Mouse (Mus musculus): ENCODE measurements around the gene Cog6. TPM values are rescaled to one million over a fixed set of nuclear protein-coding genes. Genes with fewer than 3 reads are reported as not detected.

The Cog6 gene
- polyA plus RNA-seq, 1 experiment from 2014 or later, result 58.1 TPM

GRCm38 (mm10) chr3:53044682-53045299, 27.8 kb upstream of the Cog6 start:
- Histone ChIP-seq H3K9ac (peak overlapping the region; percentile 8; the same call in 1 of the 2 replicates), H3K36me3 (replicated peaks; ENCODE audit: control insufficient read depth, insufficient read depth) (no peaks in the 10 kb centered on the region), H3K4me3 (replicated peaks; ENCODE audit: low read length) (peak overlapping the region; percentile 73), H3K9me3 (ENCODE audit: control insufficient read depth, low read length) (no peaks in the 10 kb centered on the region), H3K4me1 (replicated peaks; ENCODE audit: control insufficient read depth, insufficient read depth, low read length) (peaks cover 15% of the 10 kb centered on the region; the same call in 1 of the 2 replicates), H3K27me3 (ENCODE audit: control insufficient read depth, insufficient read depth, low read length) (0 out of 2 replicates have a peak, but pooled peaks cover 5% of the 10 kb centered on the region), H3K4me2 (replicated peaks) (peak overlapping the region; percentile 93), H3K27ac (peak overlapping the region; percentile 6; the same call in 1 of the 2 replicates)
- DNase-seq (ENCODE audit: low spot score) (no peak), ATAC-seq (ENCODE audit: low FRiP score) (no peak)
- WGBS, result 55% methylated on average over 11 of the region's 11 CpGs

- H3K9ac ChIP-seq, result peak overlapping the region; percentile 8; the same call in 1 of the 2 replicates
- H3K27me3 ChIP-seq (ENCODE audit: control insufficient read depth, insufficient read depth, low read length), result 0 out of 2 replicates have a peak, but pooled peaks cover 5% of the 10 kb centered on the region
- H3K27ac ChIP-seq, result 0 out of 2 replicates have a peak overlapping the region, but pooled peaks have one; percentile 6
- H3K4me1 ChIP-seq (replicated peaks; ENCODE audit: control insufficient read depth, insufficient read depth, low read length), result peaks cover 15% of the 10 kb centered on the region; the same call in 1 of the 2 replicates
- H3K36me3 ChIP-seq (replicated peaks; ENCODE audit: control insufficient read depth, insufficient read depth), result no peaks in the 10 kb centered on the region
- DNase-seq (ENCODE audit: low spot score) (no peak), ATAC-seq (ENCODE audit: low FRiP score) (no peak)
- 58% methylated on average over 7 of the region's 7 CpGs for WGBS
- H3K4me2 ChIP-seq (replicated peaks), result peak overlapping the region; percentile 93
- peak overlapping the region; percentile 73 for H3K4me3 ChIP-seq (replicated peaks; ENCODE audit: low read length)
- H3K9me3 ChIP-seq (ENCODE audit: control insufficient read depth, low read length), result no peaks in the 10 kb centered on the region
Observed at GRCm38 (mm10) chr3:53044238-53044637, 27.2 kb upstream of the Cog6 start.

GRCm38 (mm10) chr3:53043206-53043780, 26.3 kb upstream of the Cog6 start:
- Histone ChIP-seq H3K27me3 (ENCODE audit: control insufficient read depth, insufficient read depth, low read length) (0 out of 2 replicates have a peak, but pooled peaks cover 5% of the 10 kb centered on the region), H3K27ac (no peak overlapping the region), H3K4me2 (replicated peaks) (peak overlapping the region; percentile 93), H3K4me1 (replicated peaks; ENCODE audit: control insufficient read depth, insufficient read depth, low read length) (peaks cover 15% of the 10 kb centered on the region; the same call in 1 of the 2 replicates), H3K36me3 (replicated peaks; ENCODE audit: control insufficient read depth, insufficient read depth) (no peaks in the 10 kb centered on the region), H3K9ac (peak overlapping the region; percentile 36; the same call in 1 of the 2 replicates), H3K4me3 (replicated peaks; ENCODE audit: low read length) (peak overlapping the region; percentile 73), H3K9me3 (ENCODE audit: control insufficient read depth, low read length) (no peaks in the 10 kb centered on the region)
- ATAC-seq (ENCODE audit: low FRiP score) (no peak), DNase-seq (ENCODE audit: low spot score) (no peak)
- WGBS, result 87% methylated on average over 13 of the region's 13 CpGs

GRCm38 (mm10) chr3:53042240-53042567, 25.2 kb upstream of the Cog6 start:
- H3K4me3 ChIP-seq (replicated peaks; ENCODE audit: low read length), result peak overlapping the region; percentile 73
- 0 out of 2 replicates have a peak, but pooled peaks cover 5% of the 10 kb centered on the region for H3K27me3 ChIP-seq (ENCODE audit: control insufficient read depth, insufficient read depth, low read length)
- no peak for DNase-seq (ENCODE audit: low spot score)
- ATAC-seq (ENCODE audit: low FRiP score), result no peak
- 27% methylated on average over 9 of the region's 9 CpGs for WGBS
- no peaks in the 10 kb centered on the region for H3K36me3 ChIP-seq (replicated peaks; ENCODE audit: control insufficient read depth, insufficient read depth)
- H3K9me3 ChIP-seq (ENCODE audit: control insufficient read depth, low read length), result no peaks in the 10 kb centered on the region
- peaks cover 15% of the 10 kb centered on the region; the same call in 1 of the 2 replicates for H3K4me1 ChIP-seq (replicated peaks; ENCODE audit: control insufficient read depth, insufficient read depth, low read length)
- H3K9ac ChIP-seq, result peak overlapping the region; percentile 79
- H3K27ac ChIP-seq, result 0 out of 2 replicates have a peak overlapping the region, but pooled peaks have one; percentile 72
- peak overlapping the region; percentile 93 for H3K4me2 ChIP-seq (replicated peaks)

- Histone ChIP-seq H3K4me3 (replicated peaks; ENCODE audit: low read length) (peak within 1 kb of the TSS; percentile 73), H3K27ac (peak within 1 kb of the TSS; percentile 72; the same call in 1 of the 2 replicates), H3K9ac (peak within 1 kb of the TSS; percentile 79), H3K4me2 (replicated peaks) (peak within 1 kb of the TSS; percentile 93), H3K9me3 (ENCODE audit: control insufficient read depth, low read length) (no peaks in the 10 kb centered on the region), H3K4me1 (replicated peaks; ENCODE audit: control insufficient read depth, insufficient read depth, low read length) (peaks cover 15% of the 10 kb centered on the region; the same call in 1 of the 2 replicates), H3K27me3 (ENCODE audit: control insufficient read depth, insufficient read depth, low read length) (0 out of 2 replicates have a peak, but pooled peaks cover 5% of the 10 kb centered on the region), H3K36me3 (replicated peaks; ENCODE audit: control insufficient read depth, insufficient read depth) (no peaks in the 10 kb centered on the region)
- DNase-seq (ENCODE audit: low spot score) (peak; percentile 71), ATAC-seq (ENCODE audit: low FRiP score) (peak; percentile 92)
- WGBS, result under 1% methylated on average over 56 of the region's 58 CpGs
Observed at GRCm38 (mm10) chr3:53041411-53042239, 24.6 kb upstream of the Cog6 start, which contains the start of gene Lhfp. TSS of gene Lhfp (plus strand) at chr3:53041528.

- Histone ChIP-seq H3K27ac (peak overlapping the region; percentile 56; the same call in 1 of the 2 replicates), H3K27me3 (ENCODE audit: control insufficient read depth, insufficient read depth, low read length) (0 out of 2 replicates have a peak, but pooled peaks cover 5% of the 10 kb centered on the region)
- ATAC-seq (ENCODE audit: low FRiP score), result peak; percentile 56
Observed at GRCm38 (mm10) chr3:53040593-53041410, 23.8 kb upstream of the Cog6 start.

GRCm38 (mm10) chr3:53039746-53040145, 22.7 kb upstream of the Cog6 start:
- Histone ChIP-seq H3K4me3 (replicated peaks; ENCODE audit: low read length) (no peak overlapping the region), H3K36me3 (replicated peaks; ENCODE audit: control insufficient read depth, insufficient read depth) (no peaks in the 10 kb centered on the region), H3K4me2 (replicated peaks) (no peak overlapping the region), H3K27ac (no peak overlapping the region), H3K4me1 (replicated peaks; ENCODE audit: control insufficient read depth, insufficient read depth, low read length) (0 out of 2 replicates have a peak, but pooled peaks cover 5% of the 10 kb centered on the region), H3K9me3 (ENCODE audit: control insufficient read depth, low read length) (no peaks in the 10 kb centered on the region), H3K9ac (no peak overlapping the region), H3K27me3 (ENCODE audit: control insufficient read depth, insufficient read depth, low read length) (0 out of 2 replicates have a peak, but pooled peaks cover 5% of the 10 kb centered on the region)
- DNase-seq (ENCODE audit: low spot score), result no peak
- no peak for ATAC-seq (ENCODE audit: low FRiP score)
- 74% methylated on average over 8 of the region's 8 CpGs for WGBS

More at GRCm38 (mm10) chr3:53040593-53041410, 23.8 kb upstream of the Cog6 start:
- no peak for DNase-seq (ENCODE audit: low spot score)
- peak overlapping the region; percentile 79 for H3K9ac ChIP-seq
- no peaks in the 10 kb centered on the region for H3K36me3 ChIP-seq (replicated peaks; ENCODE audit: control insufficient read depth, insufficient read depth)
- H3K4me2 ChIP-seq (replicated peaks), result peak overlapping the region; percentile 93
- no peaks in the 10 kb centered on the region for H3K9me3 ChIP-seq (ENCODE audit: control insufficient read depth, low read length)
- WGBS, result 6% methylated on average over 17 of the region's 17 CpGs
- peak overlapping the region; percentile 73 for H3K4me3 ChIP-seq (replicated peaks; ENCODE audit: low read length)
- H3K4me1 ChIP-seq (replicated peaks; ENCODE audit: control insufficient read depth, insufficient read depth, low read length), result peaks cover 8% of the 10 kb centered on the region; the same call in 1 of the 2 replicates

- ATAC-seq (ENCODE audit: low FRiP score), result no peak
- Histone ChIP-seq H3K4me2 (replicated peaks) (no peak overlapping the region), H3K36me3 (replicated peaks; ENCODE audit: control insufficient read depth, insufficient read depth) (no peaks in the 10 kb centered on the region), H3K4me3 (replicated peaks; ENCODE audit: low read length) (no peak overlapping the region), H3K4me1 (replicated peaks; ENCODE audit: control insufficient read depth, insufficient read depth, low read length) (0 out of 2 replicates have a peak, but pooled peaks cover 5% of the 10 kb centered on the region), H3K9me3 (ENCODE audit: control insufficient read depth, low read length) (no peaks in the 10 kb centered on the region), H3K27ac (no peak overlapping the region), H3K27me3 (ENCODE audit: control insufficient read depth, insufficient read depth, low read length) (0 out of 2 replicates have a peak, but pooled peaks cover 5% of the 10 kb centered on the region), H3K9ac (no peak overlapping the region)
- DNase-seq (ENCODE audit: low spot score), result no peak
- 75% methylated on average over 5 of the region's 5 CpGs for WGBS
Observed at GRCm38 (mm10) chr3:53038913-53039312, 21.9 kb upstream of the Cog6 start.
